Mouse (Mus musculus): ENCODE measurements around the gene Fbxl15.
A peak's percentile ranks its signal among the peaks of the same experiment; 100 is the strongest.

Fbxl15 gene

DNA sequence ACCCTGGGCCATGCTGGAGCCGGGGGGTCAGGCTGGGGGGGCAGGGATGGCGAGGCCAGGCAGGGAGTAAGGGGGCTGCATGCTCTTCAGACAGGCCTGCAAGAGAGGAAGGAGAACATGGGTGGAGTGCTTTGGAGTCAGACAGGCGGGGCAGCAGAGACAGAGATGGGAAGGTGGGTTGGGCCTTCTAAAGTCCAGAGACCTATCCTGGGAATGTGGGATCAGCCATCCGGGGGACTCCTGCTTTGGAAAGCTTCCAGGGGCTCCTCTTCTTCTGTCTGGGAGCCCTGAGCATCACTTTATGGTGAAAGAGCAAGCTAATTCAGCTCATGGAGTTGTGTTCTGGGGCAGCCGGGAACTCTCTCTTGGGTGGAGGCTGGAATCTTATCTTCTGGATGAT, 3.1 kb upstream of the Fbxl15 start:
- no peaks in the 10 kb centered on the region for H3K36me3 ChIP-seq (ENCODE audit: control insufficient read depth, insufficient read depth, low read length, poor library complexity, severe bottlenecking)
- no peaks in the 10 kb centered on the region for H3K27me3 ChIP-seq (ENCODE audit: control insufficient read depth, insufficient read depth, low read length, poor library complexity, severe bottlenecking)
- DNase-seq (ENCODE audit: low read depth, low spot score) = no peak

DNA sequence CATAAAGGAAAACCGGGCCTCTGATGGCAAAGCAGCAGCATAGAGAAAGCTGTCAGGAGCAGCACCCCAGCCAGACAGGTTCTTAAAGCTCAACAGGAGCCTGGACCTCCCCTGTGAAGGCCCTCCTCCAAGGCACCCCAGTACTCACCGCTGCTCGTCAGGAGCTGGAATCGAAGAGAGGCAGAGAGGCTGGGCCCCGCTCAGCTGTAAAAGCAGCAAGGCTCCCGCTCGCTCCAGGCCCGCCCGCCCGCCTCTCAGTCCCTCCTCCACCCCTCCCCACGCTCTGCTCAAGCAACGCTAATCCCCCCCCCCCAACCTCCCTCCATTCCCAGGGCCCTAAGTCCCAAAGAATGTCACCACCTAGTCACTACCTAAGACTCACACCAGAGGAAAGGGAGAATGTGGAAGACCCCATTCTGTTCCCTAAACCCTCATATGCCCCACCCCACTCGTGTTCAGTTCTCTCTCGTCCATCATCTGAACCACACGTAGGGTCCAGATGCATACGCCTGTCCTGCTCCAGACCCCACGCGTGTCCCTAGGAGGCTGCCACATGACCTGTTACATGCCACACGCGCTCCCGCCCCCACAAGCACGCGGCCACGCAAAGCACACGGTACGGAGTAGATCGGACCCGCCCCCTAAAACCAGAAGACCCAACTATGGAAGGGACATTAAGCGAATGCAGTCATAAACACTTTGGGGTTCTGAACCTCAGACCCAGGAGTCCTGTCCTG, 1.8 kb upstream of the Fbxl15 start:
- DNase-seq (ENCODE audit: low read depth, low spot score) = no peak
- no peaks in the 10 kb centered on the region for H3K36me3 ChIP-seq (ENCODE audit: control insufficient read depth, insufficient read depth, low read length, poor library complexity, severe bottlenecking)
- H3K27me3 ChIP-seq (ENCODE audit: control insufficient read depth, insufficient read depth, low read length, poor library complexity, severe bottlenecking) = no peaks in the 10 kb centered on the region

DNA sequence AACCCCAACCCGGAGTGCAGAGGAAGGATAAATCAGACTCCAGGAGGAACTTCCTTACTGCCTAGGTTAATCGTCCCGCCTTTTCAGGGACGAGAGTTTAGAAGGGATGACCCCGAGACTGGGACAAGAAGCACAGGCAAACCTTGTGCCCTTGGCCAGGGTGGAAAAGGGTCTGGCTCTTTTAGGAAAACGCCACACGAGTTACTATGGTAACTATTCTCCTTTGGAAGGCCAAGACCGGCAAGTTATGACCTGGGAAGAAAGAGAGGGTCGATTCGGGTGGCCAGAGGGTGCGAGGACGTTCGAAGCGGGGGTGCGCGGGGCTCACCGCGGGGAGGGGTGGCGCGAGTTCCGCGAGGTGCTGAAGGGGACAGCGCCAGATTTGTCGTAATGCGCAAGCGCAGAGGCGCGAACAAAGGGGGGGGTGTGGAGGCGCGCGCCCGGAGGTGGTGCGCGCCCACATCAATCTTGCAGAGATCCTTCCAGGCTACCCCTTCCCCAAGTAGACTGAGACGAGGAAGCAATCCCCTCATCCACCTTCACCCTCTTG, 1.2 kb upstream of the Fbxl15 start, which contains the start of gene Psd:
TSS of gene Psd (minus strand) at position 401 of the 550 bp plus-strand sequence.
- Histone ChIP-seq H3K27me3 (ENCODE audit: control insufficient read depth, insufficient read depth, low read length, poor library complexity, severe bottlenecking) (no peaks in the 10 kb centered on the region), H3K36me3 (ENCODE audit: control insufficient read depth, insufficient read depth, low read length, poor library complexity, severe bottlenecking) (no peaks in the 10 kb centered on the region; the same call in 1 of the 2 replicates)
- peak; percentile 70 for DNase-seq (ENCODE audit: low read depth, low spot score)

DNA sequence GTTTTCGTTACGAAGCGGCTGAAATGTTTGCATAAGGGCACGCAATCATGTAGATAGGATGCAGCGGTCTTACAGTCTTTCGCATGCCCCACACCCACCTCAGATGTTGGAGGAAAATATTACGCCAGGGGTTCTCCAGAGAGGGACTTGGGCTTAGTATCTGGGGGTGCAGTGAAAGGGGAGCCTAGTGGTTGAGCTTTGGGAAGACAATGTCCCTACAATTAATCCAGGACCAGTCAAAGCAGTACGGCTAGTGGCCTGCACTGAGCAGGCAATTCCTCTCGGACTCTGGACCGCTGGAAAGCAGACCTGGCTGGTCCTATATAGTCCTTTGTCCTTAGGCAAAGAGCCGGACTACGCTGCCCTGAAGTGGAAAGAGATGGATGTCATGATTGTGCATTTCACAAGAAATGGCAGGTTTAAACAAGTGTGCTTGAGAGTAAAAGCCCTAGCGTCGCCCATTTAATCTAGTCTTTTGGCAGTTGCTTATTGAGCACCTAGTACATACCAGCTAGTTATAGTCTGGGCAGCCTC, 386 bp upstream of the Fbxl15 start:
- H3K27me3 ChIP-seq (ENCODE audit: control insufficient read depth, insufficient read depth, low read length, poor library complexity, severe bottlenecking) = no peaks in the 10 kb centered on the region
- H3K36me3 ChIP-seq (ENCODE audit: control insufficient read depth, insufficient read depth, low read length, poor library complexity, severe bottlenecking) = no peaks in the 10 kb centered on the region; the same call in 1 of the 2 replicates
- no peak for DNase-seq (ENCODE audit: low read depth, low spot score)

DNA sequence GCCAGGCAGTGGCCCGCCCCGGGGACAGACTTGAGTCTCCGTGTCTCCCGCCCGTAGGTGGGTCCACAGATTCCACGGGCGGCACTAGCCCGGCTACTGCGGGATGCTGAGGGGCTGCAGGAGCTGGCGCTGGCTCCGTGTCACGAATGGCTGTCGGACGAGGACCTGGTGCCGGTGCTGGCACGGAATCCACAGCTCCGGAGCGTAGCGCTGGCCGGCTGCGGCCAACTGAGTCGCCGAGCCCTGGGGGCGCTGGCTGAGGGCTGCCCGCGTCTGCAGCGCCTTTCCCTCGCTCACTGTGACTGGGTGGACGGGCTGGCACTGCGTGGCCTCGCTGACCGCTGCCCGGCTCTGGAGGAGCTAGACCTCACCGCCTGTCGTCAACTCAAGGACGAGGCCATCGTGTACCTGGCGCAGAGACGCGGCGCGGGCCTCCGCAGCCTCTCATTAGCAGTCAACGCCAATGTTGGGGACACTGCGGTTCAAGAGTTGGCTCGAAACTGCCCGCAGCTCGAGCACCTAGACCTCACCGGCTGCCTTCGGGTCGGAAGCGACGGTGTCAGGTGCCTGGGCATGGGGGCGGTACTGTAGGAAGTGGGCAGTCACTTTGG, 1.2 kb downstream of the Fbxl15 start:
- Histone ChIP-seq H3K27me3 (ENCODE audit: control insufficient read depth, insufficient read depth, low read length, poor library complexity, severe bottlenecking) (no peaks in the 10 kb centered on the region), H3K36me3 (ENCODE audit: control insufficient read depth, insufficient read depth, low read length, poor library complexity, severe bottlenecking) (no peaks in the 10 kb centered on the region; the same call in 1 of the 2 replicates)
- peak; percentile 49 for DNase-seq (ENCODE audit: low read depth, low spot score)

DNA sequence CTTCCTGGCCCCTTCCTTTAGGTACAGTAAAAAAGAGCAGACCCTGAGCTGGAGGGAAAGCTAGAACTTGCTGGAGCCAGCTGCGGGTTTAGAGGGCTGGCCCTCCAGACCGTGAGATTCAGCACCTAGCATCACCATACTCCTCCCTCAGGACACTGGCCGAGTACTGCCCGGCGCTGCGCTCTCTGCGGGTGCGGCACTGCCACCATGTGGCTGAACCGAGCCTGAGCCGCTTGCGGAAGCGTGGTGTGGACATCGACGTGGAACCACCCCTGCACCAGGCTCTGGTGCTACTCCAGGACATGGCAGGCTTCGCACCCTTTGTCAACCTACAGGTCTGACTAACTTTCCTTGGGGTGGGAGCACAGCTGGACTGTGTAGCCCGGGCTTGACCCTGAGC, 2.0 kb downstream of the Fbxl15 start:
- Histone ChIP-seq H3K27me3 (ENCODE audit: control insufficient read depth, insufficient read depth, low read length, poor library complexity, severe bottlenecking) (no peaks in the 10 kb centered on the region), H3K36me3 (ENCODE audit: control insufficient read depth, insufficient read depth, low read length, poor library complexity, severe bottlenecking) (no peaks in the 10 kb centered on the region; the same call in 1 of the 2 replicates)
- DNase-seq (ENCODE audit: low read depth, low spot score) = peak; percentile 87

DNA sequence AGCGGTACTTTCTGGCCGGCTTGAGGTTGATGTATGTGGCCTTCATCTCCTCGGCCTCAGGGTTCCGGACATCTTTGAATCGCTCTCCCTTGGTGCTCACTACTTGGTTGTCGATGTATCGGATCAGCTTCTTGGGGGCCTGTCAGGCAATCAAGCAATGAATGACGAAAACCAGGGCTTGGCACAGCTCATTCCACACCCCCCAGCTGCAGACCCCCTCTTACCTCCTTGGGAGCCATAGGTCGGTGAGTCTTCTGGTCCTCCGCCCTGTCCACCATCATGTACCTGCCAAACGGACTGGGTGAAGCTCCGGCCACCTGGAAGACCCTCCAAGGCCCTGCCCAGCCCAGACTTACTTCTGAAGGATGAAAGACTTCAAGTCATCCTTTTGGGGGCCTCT, 2.7 kb downstream of the Fbxl15 start:
- no peaks in the 10 kb centered on the region for H3K27me3 ChIP-seq (ENCODE audit: control insufficient read depth, insufficient read depth, low read length, poor library complexity, severe bottlenecking)
- DNase-seq (ENCODE audit: low read depth, low spot score) = no peak
- H3K36me3 ChIP-seq (ENCODE audit: control insufficient read depth, insufficient read depth, low read length, poor library complexity, severe bottlenecking) = no peaks in the 10 kb centered on the region; the same call in 1 of the 2 replicates

DNA sequence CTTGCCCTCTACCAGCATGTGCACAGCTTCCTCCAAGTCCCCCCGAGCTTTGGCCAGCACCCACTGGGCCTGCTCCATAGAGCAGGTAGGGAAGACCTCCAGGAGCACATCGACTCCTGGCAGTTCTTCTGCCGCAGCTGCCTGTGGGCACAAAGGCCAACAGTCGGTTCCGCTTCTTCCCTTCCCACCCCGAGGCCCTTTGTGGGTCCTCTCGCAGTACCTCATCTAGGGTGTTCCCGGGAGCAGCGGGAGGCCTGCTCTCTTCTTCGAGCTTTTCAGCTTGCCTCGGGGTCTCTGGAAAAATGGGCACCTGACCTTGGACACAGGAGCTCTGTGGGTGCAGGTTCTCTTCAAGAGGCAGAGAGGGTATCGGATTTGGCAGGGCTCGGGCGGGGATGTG, 3.3 kb downstream of the Fbxl15 start:
- DNase-seq (ENCODE audit: low read depth, low spot score) = no peak
- Histone ChIP-seq H3K27me3 (ENCODE audit: control insufficient read depth, insufficient read depth, low read length, poor library complexity, severe bottlenecking) (no peaks in the 10 kb centered on the region), H3K36me3 (ENCODE audit: control insufficient read depth, insufficient read depth, low read length, poor library complexity, severe bottlenecking) (no peaks in the 10 kb centered on the region; the same call in 1 of the 2 replicates)

DNA sequence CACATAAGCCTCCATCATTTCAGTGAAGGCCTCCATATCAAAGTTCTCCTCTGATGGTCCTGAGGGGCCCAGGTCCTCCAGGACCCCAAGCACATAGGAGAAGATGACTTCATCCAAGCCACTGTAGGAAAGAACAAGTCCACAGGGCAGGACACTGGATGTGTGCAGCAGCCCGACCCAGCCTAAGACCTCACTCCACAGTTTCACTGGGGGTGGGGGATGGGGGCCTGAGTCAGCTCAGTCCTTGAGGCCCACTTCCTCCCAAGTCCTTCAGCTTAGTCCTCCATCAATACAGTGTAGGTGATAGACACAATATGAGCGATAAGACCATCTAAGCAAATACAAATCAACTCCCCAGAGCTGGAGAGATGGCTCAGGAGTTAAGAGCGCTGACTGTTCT, 4.0 kb downstream of the Fbxl15 start:
- H3K36me3 ChIP-seq (ENCODE audit: control insufficient read depth, insufficient read depth, low read length, poor library complexity, severe bottlenecking) = no peaks in the 10 kb centered on the region; the same call in 1 of the 2 replicates
- H3K27me3 ChIP-seq (ENCODE audit: control insufficient read depth, insufficient read depth, low read length, poor library complexity, severe bottlenecking) = no peaks in the 10 kb centered on the region
- DNase-seq (ENCODE audit: low read depth, low spot score) = no peak

DNA sequence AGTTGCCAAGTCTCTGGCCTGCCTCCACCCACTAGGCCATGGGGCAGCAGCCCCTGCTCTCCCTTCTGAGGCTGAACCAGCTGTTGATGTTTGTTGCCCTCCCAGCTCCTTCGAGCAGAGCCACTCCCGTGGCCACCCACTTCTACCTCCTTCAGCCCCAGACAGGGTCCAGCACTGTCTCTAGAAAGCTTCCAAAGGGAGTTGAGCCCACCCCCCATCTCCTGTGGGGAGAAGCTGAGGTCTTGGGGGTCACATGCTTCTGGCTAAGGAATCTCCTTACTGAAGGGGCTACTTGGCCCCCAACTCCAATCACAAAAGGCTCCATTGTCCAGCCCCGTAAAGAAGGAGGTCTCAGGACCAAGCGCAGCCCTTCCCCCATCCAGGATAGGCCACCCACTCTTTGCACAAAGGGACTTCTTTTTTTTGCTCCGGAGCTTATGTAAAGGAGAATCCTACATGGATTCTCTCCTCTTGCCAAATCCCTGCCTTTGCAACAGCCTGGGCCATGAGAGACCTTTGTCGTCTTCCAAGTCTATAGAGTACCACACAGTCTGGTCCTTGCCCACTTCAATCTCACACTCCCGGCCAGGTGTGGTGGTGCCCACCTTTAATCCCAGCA, 4.8 kb downstream of the Fbxl15 start:
- no peak for DNase-seq (ENCODE audit: low read depth, low spot score)
- no peaks in the 10 kb centered on the region for H3K27me3 ChIP-seq (ENCODE audit: control insufficient read depth, insufficient read depth, low read length, poor library complexity, severe bottlenecking)
- H3K36me3 ChIP-seq (ENCODE audit: control insufficient read depth, insufficient read depth, low read length, poor library complexity, severe bottlenecking) = no peaks in the 10 kb centered on the region; the same call in 1 of the 2 replicates

DNA sequence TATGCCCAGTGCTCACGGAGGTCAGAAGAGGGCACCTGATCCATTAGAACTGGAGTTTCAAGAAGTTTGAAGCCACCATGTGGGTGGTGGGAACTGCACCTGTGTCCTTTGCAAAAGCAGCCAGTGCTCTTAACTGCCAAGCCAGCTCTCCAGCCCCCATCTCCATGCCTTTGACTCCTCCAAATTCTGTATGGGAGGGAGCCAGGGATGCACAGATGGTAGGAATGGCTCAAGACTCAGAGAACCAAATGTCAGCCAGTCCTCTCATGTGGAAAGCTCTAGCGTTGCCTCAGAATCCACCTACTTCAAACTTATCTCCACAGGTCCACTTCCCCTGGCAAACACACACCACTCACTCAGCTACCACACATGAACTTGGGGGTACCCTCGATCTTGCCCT, 5.9 kb downstream of the Fbxl15 start:
- DNase-seq (ENCODE audit: low read depth, low spot score) = no peak
- H3K27me3 ChIP-seq (ENCODE audit: control insufficient read depth, insufficient read depth, low read length, poor library complexity, severe bottlenecking) = no peaks in the 10 kb centered on the region
- no peaks in the 10 kb centered on the region; the same call in 1 of the 2 replicates for H3K36me3 ChIP-seq (ENCODE audit: control insufficient read depth, insufficient read depth, low read length, poor library complexity, severe bottlenecking)

DNA sequence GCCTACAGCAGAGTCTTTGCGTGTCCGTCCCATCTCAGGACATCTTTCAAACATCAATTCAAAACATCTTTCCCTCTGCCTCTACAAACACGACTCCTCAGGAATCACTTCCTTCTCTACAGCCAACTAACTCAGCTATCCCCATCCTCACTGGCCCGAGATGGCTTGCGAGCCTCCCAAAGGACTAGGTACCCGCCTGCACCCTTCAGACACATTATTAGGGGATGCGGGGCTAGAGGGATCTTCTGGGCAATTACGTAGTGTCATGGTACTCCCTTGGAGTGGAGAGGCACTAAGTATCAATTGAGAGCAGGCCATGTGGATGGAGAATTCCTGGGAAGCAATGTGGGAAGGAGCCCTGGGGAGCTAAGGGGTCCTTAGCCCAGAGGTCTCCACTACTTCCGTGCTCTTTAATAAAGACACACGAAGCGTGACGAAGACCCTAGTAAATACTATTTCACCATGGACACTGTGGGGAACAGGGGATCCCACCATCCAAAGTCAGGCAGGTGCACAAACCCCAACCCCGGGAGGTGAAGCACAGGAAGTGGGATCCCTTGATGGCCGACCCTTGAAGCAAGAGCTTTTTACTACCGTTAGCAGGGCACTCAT, 9.8 kb downstream of the Fbxl15 start:
- DNase-seq (ENCODE audit: low read depth, low spot score) = no peak
- Histone ChIP-seq H3K36me3 (ENCODE audit: control insufficient read depth, insufficient read depth, low read length, poor library complexity, severe bottlenecking) (no peaks in the 10 kb centered on the region), H3K27me3 (ENCODE audit: control insufficient read depth, insufficient read depth, low read length, poor library complexity, severe bottlenecking) (no peaks in the 10 kb centered on the region)

DNA sequence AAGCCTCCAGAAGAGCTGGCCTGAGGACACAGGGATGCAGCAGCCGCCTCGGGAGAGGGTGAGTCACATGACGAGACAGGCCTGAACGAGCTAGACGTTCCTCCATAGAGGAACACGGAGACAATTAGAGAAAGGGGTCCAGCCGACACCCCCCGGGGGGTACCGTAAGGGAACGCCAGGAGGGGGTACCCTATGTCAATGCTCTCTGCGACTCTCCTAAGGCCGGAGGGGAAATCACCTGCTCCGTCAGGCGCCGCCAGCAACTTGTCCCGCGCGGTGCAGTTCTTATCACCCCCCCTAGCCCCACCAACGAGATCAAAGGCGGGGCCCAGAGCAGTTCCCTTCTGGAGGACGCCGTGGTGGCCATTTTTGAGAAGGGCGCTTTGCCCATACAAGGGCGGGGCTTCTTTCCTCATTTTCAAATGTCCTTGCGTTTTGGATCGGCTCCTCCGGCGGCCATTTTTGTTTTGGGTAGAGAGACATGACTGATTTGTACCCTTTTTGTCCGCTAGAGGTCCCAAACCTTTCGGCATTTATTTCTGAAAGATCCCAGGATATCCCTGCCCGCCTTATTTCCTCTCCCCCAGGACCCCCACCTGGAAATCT, 10.4 kb downstream of the Fbxl15 start, which contains the start of gene Cuedc2:
TSS of gene Cuedc2 (minus strand) at position 372 of the 606 bp plus-strand sequence.
- Histone ChIP-seq H3K27me3 (ENCODE audit: control insufficient read depth, insufficient read depth, low read length, poor library complexity, severe bottlenecking) (no peaks in the 10 kb centered on the region), H3K36me3 (ENCODE audit: control insufficient read depth, insufficient read depth, low read length, poor library complexity, severe bottlenecking) (no peaks in the 10 kb centered on the region)
- peak; percentile 97 for DNase-seq (ENCODE audit: low read depth, low spot score)

DNA sequence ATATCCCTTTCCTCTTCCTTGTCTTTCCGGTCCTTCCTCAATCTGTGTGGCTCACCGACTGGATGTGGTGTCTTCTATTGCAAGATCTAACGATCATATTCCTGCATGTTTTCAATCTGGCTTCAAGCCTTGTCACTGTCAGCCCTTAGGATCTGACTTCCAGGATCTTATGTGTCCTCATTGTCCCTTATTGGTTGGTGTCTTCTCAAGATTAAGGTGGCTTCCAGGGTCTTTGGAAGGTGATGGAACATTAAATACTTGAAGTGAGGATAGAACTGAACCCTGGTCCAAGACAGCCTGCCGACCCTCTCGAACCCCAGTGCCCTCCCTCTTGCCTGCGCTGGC, 10.9 kb downstream of the Fbxl15 start:
- Histone ChIP-seq H3K36me3 (ENCODE audit: control insufficient read depth, insufficient read depth, low read length, poor library complexity, severe bottlenecking) (no peaks in the 10 kb centered on the region), H3K27me3 (ENCODE audit: control insufficient read depth, insufficient read depth, low read length, poor library complexity, severe bottlenecking) (no peaks in the 10 kb centered on the region)
- no peak for DNase-seq (ENCODE audit: low read depth, low spot score)
